Mouse (Mus musculus): ENCODE measurements around the gene Ctsm. TPM values are rescaled to one million over a fixed set of nuclear protein-coding genes. Genes with fewer than 3 reads are reported as not detected.

Ctsm gene
- not detected for polyA plus RNA-seq (2015; fragmentation: Illumina TruSeq; extraction: RNeasy Lipid Tissue Mini Kit (QIAGEN cat#74804); ENCODE audit: insufficient read depth, low replicate concordance)

GRCm38 (mm10) chr13:61541631-61542030, at the start of gene Ctsm:
Gene Ctsm (minus strand): TSS chr13:61541839.

GRCm38 (mm10) chr13:61570027-61570426, 28.4 kb upstream of the Ctsm start, which contains the start of gene Cts3:
Gene Cts3 (minus strand): TSS chr13:61570127.

GRCm38 (mm10) chr13:61568074-61568473, 26.4 kb upstream of the Ctsm start, which contains the start of gene Gm49352:
Gene Gm49352 (minus strand): TSS chr13:61568174.

Other genes starting within 250 kb of the Ctsm start
- not detected for gene Cts7, start 183.6 kb downstream of the Ctsm start, polyA plus RNA-seq (2015; fragmentation: Illumina TruSeq; extraction: RNeasy Lipid Tissue Mini Kit (QIAGEN cat#74804); ENCODE audit: insufficient read depth, low replicate concordance)
- not detected for gene Gm49352, start 26.3 kb upstream of the Ctsm start, polyA plus RNA-seq (2015; fragmentation: Illumina TruSeq; extraction: RNeasy Lipid Tissue Mini Kit (QIAGEN cat#74804); ENCODE audit: insufficient read depth, low replicate concordance)
- not detected for gene Cts3, start 28.3 kb upstream of the Ctsm start, polyA plus RNA-seq (2015; fragmentation: Illumina TruSeq; extraction: RNeasy Lipid Tissue Mini Kit (QIAGEN cat#74804); ENCODE audit: insufficient read depth, low replicate concordance)

All from spleen, adult 10 weeks (tissue).